Mouse (Mus musculus) embryo, embryonic 11 days (tissue): ENCODE data around the gene Itpr1.

ENCODE experiments used
- DNase-seq: peaks from one replicate; pipeline ENCODE4 v3.0.0-alpha.2; 2015

The Itpr1 gene

DNA sequence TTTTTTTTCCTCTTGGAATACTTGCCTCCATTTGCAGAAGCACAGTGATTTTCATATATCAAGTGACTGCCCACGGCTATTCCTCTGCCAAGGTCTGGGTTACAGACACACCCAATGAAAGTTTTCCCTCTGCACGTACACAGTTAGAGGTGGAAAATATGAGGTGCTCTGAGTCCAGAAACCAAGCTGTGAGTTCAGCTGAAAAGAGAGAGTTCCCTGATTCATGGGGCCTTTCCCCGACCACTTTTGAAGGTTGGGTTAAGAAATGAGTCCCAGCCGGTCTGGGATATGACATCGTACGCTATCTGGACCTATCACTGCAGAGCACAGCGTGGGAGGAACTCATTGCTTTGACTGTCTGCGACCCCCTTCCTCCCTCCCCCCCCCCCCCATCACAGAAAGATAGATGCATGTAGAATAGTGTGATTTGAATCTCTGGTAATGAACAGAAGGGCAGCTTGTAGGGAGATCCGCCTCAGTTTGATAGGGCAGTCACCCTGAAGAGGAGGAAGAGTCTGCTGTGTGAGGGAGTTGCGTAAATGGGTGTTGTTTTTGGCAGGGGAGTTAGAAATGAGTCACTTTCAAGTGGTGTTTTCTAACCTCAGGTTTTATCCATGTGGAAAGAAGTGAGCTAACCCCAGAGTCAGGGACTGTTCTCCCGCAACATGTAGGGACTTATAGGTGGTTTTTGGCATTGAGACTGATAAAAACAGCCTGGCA lies 235.3 kb downstream of the Itpr1 start:
- DNase-seq = no peak

DNA sequence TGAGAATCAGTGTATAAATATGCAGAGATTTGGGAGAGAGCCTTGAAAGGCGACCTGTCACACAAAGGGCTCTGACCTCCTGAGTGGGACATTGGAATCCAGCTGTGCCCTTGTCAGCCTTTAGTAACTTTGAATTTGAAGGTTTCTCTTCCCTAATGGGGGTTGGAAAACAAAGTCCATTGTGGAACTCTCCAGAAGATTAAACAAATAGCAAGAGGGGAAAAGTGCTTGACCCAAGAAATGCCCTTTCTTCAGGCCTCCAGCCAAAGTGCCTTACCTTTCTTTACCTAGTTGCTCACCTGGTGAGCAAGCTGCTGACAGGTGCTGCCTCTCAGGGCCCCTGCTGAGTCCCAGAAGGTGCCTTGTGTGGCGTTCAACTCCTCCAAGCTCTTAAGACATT lies 236.0 kb downstream of the Itpr1 start:
- DNase-seq = no peak

DNA sequence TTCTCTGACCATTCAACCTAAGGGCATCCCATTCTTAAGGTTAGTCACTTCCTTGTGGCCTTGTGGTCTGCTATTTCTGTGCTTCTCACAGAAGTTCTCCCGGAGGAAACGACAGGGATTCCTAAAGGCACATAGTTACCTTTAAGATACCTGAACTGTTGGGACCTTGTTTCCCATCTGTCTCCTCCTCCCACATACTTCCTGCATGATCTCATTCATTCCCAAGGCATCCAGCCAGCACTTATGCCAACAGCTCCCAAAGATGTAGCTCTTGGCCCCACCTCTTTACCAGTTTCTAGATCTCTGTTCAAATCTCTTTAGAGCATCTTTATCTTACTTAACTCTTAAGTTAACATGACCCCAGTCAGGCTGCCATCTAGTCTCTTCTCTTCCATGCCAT lies 238.6 kb downstream of the Itpr1 start:
- no peak for DNase-seq

DNA sequence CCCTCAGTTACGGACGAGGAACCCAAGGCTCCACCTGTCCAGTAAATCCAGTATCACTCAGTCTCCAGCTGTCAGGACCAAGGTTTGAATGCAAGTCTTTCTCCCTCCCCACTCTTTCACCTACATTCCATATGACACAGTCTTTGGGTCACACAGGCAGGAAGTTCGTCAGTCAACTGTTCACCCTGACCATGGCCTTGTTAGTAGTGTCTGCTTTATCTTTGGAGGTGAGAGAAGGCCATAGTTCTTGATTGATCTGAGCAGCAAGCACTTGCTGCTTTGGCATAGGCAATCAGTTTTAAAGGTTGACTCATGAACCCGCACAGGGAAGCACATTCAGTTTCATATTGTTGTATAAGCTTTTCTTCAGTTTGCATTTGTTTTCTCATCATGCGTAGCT lies 240.7 kb downstream of the Itpr1 start:
- no peak for DNase-seq

DNA sequence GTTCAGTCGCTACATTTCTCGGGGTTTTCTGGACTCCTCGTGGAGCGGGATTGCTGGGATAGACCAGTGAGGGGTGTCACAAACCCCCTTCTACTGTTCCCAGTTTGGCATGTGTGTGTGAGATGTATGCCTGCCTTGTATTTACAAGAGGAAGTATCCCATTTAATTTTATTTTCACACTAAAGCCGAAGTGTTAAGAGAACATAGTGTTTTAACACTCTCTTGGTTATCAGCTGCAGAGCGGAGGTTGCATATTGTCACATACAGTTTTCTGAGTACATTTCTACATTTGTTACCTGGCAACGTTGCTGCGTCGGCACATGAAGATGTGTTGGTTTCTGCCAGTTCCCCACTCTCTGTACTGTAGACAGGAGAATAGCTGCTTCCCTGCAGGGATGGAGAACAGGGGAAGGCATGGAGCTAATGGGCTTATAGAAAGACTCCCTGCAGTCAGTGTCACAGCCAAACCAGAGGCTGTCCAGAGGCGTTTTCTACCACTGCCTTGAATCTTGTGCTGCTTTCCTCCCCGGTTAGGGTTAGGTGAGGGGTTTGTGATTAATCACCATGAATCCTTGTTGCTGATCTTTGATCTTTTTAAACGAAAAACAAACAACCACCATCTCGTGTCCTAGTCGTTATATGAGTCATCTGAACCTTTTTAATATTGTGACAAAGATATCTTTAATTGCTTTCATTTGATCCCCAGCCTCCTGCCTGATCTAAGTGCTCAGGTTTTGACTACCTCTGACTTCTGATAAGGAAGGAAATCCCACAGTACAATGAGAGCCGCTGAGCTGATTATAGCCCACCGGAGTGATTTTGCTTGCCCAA lies 241.4 kb downstream of the Itpr1 start:
- DNase-seq = no peak

DNA sequence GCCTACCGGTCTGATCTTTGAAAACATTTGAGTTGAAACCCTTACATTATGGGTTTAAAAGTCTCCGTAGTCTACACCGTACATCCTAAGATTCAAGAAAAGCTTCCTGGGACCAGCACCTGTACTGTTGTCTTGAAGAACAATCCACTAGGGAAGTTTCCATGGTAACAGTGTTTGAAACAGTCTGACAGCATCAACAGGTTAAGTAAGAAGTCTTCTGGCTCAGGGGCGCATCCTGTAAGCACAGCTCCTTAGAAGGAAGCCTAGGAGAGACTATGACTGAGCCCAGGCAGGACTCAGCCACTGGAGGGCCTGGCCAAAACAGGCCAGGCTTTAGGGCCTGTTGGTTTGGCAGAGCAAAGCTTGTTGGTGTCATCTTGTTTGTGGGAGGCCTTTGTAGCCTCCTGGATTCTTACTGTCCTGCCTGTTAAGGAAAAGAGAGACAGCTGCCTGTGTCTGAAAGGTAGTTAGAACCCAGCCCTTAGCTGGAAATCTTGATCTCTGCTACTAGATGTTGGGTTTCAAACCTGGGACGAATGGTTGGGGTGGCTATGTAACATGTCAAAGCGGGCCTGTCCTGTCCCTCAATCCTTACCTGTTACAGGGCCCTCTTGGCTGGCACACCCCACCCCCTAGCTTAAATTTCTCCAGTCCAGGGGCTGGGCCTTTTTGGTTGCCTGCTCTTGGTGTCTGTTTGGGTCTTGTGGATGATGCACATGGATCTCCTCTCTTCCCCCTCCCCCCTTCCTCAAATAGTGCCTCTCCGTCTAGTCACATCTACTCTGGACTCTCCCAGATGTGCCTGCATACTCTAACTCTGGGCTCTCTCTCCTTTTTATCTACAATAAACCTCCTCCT lies 242.3 kb downstream of the Itpr1 start:
- DNase-seq = no peak

DNA sequence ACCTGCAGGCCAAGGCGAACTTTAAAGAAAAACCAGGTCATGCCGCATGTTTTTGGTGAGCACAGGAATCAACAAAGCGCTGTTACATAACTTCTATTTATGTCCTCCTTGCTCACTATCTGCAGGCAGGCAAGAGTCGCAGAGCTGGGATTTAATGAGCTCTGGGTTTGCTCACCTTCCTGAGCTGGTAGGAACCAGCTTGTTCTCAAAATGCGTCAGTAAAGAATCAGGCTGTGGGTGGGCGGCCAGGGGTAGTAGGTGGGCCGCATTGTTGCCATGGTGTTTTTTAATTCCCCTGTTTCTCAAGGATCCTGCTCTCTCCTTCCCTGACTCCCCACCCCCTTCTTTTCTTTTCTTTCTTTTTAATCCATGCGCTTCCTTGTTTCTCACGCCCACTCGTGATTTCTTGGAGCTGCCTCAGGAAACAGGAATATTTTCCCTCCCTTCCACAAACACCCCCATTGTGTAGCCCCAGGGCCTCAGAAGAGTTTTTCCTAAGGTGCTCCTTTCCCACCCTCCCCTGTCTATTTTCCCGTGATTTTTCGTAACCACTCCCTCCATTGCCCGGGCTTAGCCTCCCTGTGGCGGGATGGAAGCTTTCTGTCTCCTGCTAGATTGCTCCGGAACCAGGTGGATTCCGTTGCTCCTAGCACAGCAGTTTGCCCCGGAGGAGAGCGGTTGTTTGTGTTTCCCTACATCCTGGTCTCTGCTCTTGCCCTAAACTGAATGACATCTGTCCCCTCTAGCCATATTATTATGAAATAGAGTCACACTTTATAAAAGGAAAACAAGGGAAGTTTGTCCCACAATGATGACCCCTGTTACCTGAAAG lies 243.6 kb downstream of the Itpr1 start:
- peak; percentile 67 for DNase-seq

DNA sequence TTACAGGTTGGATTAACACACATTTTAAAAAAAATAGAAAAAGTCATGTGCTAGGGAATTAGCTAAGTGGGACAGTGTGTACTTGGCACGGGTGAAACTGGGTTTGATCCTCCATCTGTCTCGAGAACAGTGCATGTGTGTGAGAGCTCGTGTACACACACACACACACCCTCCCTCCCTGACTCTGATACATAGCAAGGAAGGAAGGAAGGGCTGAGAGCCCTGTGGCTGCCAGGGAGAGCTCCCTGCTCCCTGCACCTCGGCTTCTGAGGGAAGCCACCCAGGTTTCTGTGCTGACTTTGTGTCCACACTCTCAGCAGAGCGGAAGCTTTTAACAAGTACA lies 244.1 kb downstream of the Itpr1 start:
- peak; percentile 35 for DNase-seq

DNA sequence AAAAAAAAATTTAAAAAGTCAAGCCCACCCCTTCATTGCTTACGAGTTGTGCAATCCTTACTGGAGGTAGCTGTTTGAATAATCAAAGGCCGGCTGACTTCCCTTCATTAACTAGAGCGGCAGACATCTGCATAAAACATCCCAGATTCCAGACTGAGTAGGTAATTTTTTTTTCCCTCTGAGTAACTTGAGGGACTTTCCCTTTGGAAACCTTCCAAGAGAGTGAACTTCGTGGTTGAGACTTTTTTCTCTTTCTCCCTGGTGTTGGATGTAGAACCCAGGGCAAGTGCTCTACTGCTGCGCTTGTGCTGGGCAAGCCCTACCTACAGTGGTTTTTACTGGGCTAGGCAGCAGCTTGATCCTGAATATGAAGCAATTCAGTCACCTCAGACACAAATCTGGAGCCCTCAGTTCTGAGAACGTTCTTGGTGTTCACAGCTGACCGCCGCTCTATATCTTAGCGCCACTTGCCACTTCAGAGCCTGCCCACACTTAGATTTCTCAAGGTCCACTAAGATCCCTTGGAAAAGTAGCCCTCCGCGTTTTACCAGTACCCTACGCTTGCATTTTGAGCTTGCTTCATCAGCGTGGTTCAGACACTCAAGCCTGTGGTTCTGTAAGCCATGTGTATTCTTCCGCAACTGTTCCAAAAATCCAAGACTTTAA lies 244.8 kb downstream of the Itpr1 start:
- peak; percentile 29 for DNase-seq

DNA sequence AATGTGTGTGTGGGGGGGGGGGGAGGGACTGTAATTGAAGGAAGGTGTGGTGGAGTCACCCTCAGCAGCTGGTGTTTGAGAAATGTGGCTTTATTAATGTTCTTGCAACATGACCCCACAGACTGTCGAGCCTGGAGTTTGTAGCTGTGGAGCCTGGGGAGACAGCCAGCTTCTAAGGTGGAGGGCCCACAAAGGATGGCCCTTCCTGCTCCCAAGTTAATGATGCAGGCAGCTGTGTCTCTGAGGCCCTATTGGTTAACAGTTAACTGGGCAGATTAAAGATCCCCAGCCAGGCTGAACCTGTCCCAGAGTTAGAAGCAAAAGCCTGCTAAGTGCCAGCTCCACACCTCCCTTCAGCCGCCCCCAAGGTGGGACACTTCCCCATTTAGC lies 245.3 kb downstream of the Itpr1 start:
- DNase-seq = peak; percentile 34

DNA sequence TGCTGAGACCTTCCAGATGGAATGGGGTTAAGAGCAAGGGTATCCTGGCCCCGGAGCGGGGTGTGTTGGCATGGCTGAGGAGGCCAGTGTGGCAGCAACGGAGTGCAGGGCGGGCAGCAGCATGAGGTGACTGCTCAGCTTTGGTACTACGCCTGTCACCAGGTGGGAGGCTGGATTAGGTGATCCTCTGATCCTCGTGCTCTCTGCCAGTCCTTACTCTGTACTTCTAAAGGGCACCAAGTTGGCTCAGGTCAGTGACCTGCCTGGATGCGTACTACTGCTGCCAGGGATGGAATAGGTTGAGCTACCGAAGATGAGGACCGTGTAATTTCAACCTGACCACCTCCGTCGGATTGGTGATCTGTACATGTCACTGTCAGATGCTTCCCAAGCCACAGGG lies 245.9 kb downstream of the Itpr1 start:
- DNase-seq = no peak

DNA sequence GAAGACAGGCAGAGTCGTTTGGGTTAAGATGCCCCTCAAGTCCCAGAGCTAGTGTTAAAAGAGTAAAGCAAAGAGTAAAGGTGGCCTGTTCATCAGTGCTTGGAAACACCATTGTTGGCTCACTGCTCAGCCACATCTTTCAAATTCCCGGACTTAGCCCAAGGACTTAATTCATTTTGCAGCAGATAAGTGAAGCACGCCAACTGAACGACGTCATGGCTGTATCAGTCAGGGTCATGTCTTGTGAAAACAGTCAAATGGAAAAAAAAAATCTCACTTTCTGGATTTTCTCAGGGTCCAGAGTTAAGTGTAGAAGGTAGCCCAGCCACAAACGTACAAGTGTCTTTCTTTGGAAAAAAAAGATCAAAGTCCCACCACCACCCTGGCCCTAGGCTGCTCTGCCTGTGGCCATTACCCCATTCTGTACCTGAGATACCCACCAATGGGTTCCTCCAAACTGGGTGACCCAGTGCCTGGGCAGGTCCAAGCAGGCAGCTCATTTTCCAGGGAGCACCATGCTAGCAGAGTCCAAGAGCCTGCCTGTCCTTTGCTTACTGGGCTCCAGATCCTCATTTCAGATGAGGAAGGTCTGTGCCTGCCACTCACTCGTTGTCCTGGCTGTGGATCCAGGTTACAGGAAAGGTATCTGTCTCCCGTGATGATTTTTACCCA lies 251.5 kb downstream of the Itpr1 start:
- no peak for DNase-seq

DNA sequence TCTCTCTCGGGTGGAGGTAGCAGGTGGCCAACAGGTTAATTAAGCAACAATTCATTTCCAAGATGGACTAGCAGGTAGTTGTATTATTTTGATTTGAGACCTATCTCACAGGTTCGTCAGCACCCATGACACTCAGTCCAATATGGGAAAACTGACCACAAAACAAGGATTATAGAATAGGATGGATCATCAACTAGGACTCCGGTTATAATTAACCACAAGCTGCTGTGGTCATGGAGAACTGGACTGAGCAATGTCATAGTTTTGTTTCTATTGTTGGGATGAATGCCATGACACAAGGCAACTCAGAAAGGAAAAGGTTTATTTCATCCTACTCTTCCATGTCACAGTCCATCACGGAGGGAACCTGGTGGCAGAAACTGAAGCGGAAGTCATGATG lies 252.3 kb downstream of the Itpr1 start:
- DNase-seq = no peak

DNA sequence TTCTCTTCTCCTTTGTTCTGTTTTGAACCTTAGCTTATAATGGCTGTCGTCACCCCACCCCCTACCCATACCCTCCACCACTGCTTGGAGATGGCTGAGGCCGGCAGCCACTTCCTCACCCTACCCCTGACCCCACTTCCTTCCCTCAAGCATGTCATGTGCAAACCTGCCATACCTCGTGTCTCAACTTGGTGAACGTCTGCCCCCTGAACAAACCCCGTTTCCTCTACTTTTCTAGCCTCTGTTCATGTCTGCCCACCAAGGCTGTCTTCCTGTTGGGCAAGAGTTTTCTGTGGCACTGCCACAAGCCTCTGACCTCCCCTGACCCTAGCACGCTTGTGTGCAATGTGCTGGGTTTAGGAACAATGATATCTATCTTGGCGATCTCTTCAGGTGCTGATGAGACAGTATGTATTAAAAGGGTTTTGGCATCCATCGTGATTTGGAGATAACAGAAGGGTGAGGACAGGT lies 253.2 kb downstream of the Itpr1 start:
- DNase-seq = no peak

DNA sequence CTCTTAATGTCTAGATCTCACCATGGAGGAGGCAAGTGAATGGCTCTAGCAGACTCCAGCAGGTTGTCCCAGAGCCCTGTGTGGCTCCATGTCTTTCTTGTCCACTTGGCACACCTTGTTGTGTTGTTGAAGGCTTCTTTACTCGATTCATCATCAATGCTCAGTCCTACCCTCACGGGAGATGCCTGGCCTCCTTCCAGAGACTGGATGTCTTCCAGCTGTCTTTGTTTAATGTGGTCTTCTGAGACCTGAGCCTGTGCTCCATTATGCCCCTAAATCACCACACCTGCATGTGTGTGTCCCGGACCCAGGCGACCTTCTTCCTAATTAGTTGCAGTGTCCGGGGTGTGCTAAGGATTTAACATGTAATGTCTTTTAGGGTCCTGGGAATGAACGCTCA lies 254.7 kb downstream of the Itpr1 start:
- no peak for DNase-seq

DNA sequence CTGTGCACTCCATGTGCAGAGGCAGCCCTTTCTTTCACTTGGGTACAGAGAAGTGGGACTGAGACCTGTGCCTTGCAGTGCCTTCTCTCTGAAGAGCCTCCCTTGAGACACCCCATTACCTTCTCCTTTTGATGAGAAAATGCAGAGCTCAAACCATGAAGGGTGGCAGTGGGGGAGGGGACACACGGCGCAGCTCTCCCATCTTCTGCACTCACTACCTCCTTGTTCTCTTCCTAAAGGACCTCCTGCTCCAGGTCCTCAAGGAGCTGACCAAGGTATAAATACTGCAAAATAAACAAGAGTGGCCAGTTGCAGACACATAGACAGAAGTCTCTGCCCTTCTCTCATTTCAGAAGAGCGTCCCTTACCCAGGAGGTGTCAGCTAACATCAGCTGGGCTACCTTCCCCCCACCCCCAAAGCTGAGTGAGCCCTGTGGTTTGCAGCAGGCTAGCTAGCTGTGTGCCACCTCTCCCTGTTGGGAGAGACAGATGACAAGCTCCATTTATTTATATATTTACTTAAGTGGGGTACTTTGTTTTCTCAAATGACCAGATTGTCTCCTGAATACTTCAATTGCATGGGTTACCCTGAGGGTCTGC lies 255.4 kb downstream of the Itpr1 start:
- DNase-seq = no peak

DNA sequence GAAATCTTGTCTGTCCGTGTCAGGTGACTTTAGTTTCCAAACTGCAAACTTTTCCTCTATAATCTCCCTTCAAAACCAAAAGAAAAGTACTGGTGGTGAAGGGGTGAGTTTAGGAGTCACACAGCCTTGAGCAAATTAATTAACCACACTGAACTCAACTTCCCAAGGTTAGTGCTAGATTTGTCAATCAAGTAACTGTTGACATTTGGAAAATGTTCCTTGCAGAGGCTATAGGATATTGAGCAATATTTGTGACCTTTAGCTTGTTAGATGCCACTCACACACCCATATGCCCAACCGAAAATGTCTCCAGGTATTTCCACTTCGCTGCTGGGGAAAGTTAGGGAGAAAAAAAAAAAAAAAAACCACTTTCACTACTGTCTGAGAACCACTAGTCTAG lies 259.0 kb downstream of the Itpr1 start:
- no peak for DNase-seq

DNA sequence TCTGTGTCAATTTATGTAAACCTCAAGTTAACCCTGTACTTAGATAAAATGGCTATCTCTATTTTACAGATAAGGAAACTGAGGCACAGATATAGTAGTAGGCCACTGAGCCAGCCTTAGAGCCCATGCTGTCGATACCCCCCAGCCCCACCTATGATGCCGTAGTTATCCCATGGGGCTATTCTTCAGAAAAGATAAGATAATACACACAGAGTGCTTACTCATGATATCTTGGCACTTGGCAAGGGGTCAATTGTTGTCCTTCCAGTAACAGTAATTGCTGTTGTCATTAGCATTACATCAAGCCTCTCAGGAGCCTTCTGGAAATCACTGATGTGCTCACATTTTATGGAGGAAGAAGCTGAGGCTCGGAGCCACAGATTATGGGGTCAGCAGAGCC lies 259.9 kb downstream of the Itpr1 start:
- DNase-seq = no peak

DNA sequence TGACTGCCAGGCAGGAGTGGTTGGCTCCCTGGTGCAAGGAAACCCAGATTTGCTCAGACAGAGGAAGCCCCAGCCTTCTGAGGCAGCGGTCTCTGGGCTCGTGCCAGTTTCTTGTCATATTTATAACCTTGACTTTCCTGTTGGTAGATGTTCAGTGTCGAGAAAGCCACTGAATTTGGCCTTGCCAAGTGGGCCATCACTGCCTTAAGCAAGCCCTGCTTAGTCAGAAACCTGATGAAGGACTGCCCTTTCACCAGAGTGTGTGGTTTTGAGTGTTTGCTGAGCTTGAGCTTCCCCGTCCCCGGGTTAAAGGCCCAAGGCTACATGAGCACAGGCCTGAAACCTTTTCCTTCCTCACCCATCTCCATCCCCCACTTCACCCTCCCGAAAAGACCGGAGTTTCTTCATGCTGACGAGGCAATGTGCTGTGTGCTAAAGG lies 263.9 kb downstream of the Itpr1 start:
- DNase-seq = no peak

DNA sequence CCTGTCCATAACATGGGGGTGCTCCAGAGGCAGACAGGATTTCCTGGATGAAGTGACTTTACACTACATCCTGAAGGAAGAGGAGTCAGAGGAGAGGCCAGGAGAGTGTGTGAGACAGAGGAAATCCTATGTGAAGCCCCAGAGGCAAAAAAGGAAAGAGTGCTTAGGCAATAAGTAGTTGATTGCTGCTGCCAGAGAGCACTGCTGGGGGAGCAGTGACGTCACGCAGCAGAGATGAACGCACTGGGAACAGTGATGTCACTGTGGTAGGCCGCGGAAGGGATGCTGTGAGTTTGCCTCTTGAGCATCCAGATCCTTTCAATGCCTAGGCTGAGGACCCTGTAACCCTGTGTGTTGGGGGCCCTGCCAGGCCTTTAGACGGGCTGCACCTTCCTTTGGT lies 264.7 kb downstream of the Itpr1 start:
- no peak for DNase-seq

DNA sequence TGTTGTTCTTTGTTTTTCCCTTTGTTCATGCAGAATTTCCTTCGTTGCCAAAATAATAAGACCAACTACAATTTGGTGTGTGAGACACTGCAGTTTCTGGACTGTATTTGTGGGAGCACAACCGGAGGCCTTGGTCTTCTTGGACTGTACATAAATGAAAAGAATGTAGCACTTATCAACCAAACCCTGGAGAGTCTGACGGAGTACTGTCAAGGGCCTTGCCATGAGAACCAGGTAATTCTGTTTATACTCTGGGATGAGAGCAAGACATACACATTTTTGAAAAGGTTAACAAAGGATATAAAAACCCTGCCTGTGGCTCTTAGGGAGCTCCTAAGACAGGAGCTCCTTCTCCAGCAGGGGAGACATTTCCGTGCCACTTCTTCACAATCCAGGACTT lies 268.3 kb downstream of the Itpr1 start:
- DNase-seq = no peak
